10 mouse cellular contexts compared by ENCODE assay signal in genomic region chr10:43467659-43468058, GRCm38 (mm10). TPM values are rescaled to one million over a fixed set of nuclear protein-coding genes. Genes with fewer than 3 reads are reported as not detected.
DNase-seq lines count a peak whose midpoint lies in the region; ATAC-seq and TF ChIP-seq lines count a peak whose summit lies in the region.
"Had no signal": no experiment of that assay in that cellular context is flagged by ENCODE, and none has a peak within 500 bp of the region (broad histone marks: within the 10 kb centered on the region; RNA-seq: fewer than 3 reads in every experiment).

No protein-coding gene starts in this region.

- H3K4me2 ChIP-seq in limb, embryonic 12.5 days = peak overlapping the region; percentile 24; the same call in 1 of the 2 replicates

- ATAC-seq in limb, embryonic 12.5 days (ENCODE audit: insufficient number of reproducible peaks, insufficient read depth, low FRiP score, low TSS enrichment, low read depth) = no peak

- H3K9ac ChIP-seq in limb, embryonic 12.5 days (replicated peaks) = no peak overlapping the region

- WGBS in heart, embryonic 10.5 days = 26% methylated on average over 13 of the region's 13 CpGs
- 30% methylated on average over 13 of the region's 13 CpGs for WGBS in limb, embryonic 12.5 days

- intact Hi-C loops in heart, postnatal 14 days (cut with DNase I) = no loop called here

- no peak for TF ChIP-seq CTCF in layer of hippocampus, adult 2 months (conservative IDR thresholded peaks at IDR 0.05)

- H3K36me3 ChIP-seq in heart, embryonic 10.5 days = no peaks in the 10 kb centered on the region
- no peaks in the 10 kb centered on the region for H3K36me3 ChIP-seq in limb, embryonic 12.5 days

- peak overlapping the region; percentile 36 for H3K4me3 ChIP-seq in heart, embryonic 10.5 days
- H3K4me3 ChIP-seq in limb, embryonic 12.5 days (replicated peaks) = no peak overlapping the region
- no peak overlapping the region for H3K4me3 ChIP-seq in layer of hippocampus, adult 2 months

- no peak overlapping the region for H3K27ac ChIP-seq in heart, embryonic 10.5 days
- no peak overlapping the region for H3K27ac ChIP-seq in limb, embryonic 12.5 days
- no peak overlapping the region for H3K27ac ChIP-seq in layer of hippocampus, adult 2 months

- peaks cover 6% of the 10 kb centered on the region for H3K4me1 ChIP-seq in heart, embryonic 10.5 days
- H3K4me1 ChIP-seq in limb, embryonic 12.5 days (replicated peaks) = peaks cover 5% of the 10 kb centered on the region; the same call in 1 of the 2 replicates

- no peaks in the 10 kb centered on the region for H3K9me3 ChIP-seq in heart, embryonic 10.5 days
- no peaks in the 10 kb centered on the region for H3K9me3 ChIP-seq in limb, embryonic 12.5 days

- H3K27me3 ChIP-seq in heart, embryonic 10.5 days (ENCODE audit: insufficient read depth, poor library complexity, severe bottlenecking) = no peaks in the 10 kb centered on the region
- H3K27me3 ChIP-seq in limb, embryonic 12.5 days = no peaks in the 10 kb centered on the region

- no peak for DNase-seq in heart, embryonic 10.5 days (ENCODE audit: low spot score)
- DNase-seq in heart, postnatal 14 days = no peak
- peak; percentile 12 for DNase-seq in spleen, postnatal 36 days (ENCODE audit: low spot score in 2 of 2)
- DNase-seq in spleen, postnatal 4 days (ENCODE audit: low spot score in 2 of 2) = no peak
- peak; percentile 18 for DNase-seq in thymus, postnatal 14 days
- DNase-seq in layer of hippocampus, adult 2 months (ENCODE audit: low spot score in 2 of 2) = no peak
- DNase-seq in cerebellum, adult 9-10 months = no peak
- DNase-seq: cerebellum, adult 9-11 months; gastrocnemius, postnatal 10 days had no signal

RNA-seq across cellular contexts. Expression of gene Bend3, which starts 11.0 kb away (rescaled TPM):
- 5.4 and 5.8 TPM in 2 replicates for polyA plus RNA-seq in heart, embryonic 10.5 days (2016; fragmentation: Nextera tagmentation; extraction: Ambion mirVana)
- 1 to 10 TPM; 5.8 to 6.1 TPM for total RNA-seq in heart, postnatal 14 days (2021)
- polyA plus RNA-seq in limb, embryonic 12.5 days (2016; fragmentation: Nextera tagmentation; extraction: Ambion mirVana) = 5.8 and 5.9 TPM in 2 replicates
- total RNA-seq in layer of hippocampus, adult 2 months (2021) = 1 to 10 TPM; 5.2 to 6.2 TPM

RNA-seq across cellular contexts. Expression of gene Gm9803, which starts 56.2 kb away (rescaled TPM):
- 15.2 and 15.9 TPM in 2 replicates for polyA plus RNA-seq in heart, embryonic 10.5 days (2016; fragmentation: Nextera tagmentation; extraction: Ambion mirVana)
- 10 to 100 TPM in 1 of 2 experiments, 1 to 10 TPM in 1; 8.9 to 13.0 TPM for total RNA-seq in heart, postnatal 14 days (2021)
- 12.8 and 14.1 TPM in 2 replicates for polyA plus RNA-seq in limb, embryonic 12.5 days (2016; fragmentation: Nextera tagmentation; extraction: Ambion mirVana)
- 10 to 100 TPM; 12.5 to 12.7 TPM for total RNA-seq in layer of hippocampus, adult 2 months (2021)

Comparison
In these comparisons a context has a peak if more than half of its experiments do, and no peak if none do; other contexts are left out.
1. DNase-seq: peak in spleen, postnatal 36 days (2 of 2) and thymus, postnatal 14 days (single experiment); none in heart, embryonic 10.5 days (single experiment), heart, postnatal 14 days (0 of 2), spleen, postnatal 4 days (0 of 2), layer of hippocampus, adult 2 months (0 of 2) and cerebellum, adult 9-10 months (single experiment).